Mouse (Mus musculus) heart, postnatal 0 days (tissue): Measurements from ENCODE around the gene Lcn8.

Source experiments
- CTCF ChIP-seq: IDR thresholded peaks from 2 replicates; pipeline ENCODE4 v1.5.1; 2016; ENCODE audit warnings: antibody characterized with exemption, control low read depth, low read depth
- EP300 ChIP-seq: IDR thresholded peaks from 2 replicates; pipeline ENCODE4 v1.6.1; 2016; ENCODE audit warnings: antibody characterized with exemption, low read depth

DNA sequence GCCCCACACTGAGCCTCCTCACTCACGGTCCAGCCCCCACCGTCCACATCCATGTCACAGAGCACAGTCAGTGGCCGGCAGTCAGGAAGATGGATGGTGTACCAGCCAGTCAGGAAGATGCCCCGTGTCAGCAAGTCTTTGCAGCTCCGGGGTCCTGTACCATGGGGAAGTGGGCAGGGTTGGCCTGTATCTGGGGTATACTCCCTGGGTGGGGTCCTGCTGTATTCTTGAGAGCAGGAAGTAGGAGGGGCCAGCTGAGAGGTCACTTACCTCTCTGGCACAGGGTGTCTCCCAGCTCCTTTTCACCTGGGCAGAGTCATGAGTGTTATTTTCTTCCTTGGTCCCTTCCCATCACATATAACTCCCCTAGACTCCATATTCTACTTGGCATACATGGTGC, 26.9 kb upstream of the Lcn8 start:
- TF ChIP-seq EP300 (no peak), CTCF (no peak)
